Mouse (Mus musculus): Measurements from ENCODE around the gene Ccdc151.

DNA sequence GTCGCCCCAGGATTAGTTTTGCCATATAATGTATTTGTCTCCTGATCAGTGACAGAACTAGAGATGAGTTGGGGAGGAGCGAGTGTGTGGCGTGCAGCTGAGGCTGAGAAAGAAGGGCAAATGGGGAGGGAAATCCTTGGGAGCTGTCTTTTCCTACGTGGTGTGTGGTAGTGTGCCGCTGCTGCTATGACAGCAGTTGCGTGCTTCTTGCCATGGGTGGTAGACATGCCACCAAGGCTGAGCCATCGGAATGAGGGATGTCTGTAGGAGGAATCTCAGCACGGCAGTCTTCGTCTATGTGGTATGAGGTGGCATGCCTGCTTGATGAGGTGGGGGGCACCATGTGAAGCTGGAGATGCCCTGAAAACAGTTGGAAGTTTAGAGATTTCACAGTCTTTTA is 28.0 kb upstream of the Ccdc151 start:
- TF ChIP-seq POLR2A (IDR thresholded peaks at IDR 0.05; ENCODE audit: borderline replicate concordance, extremely low read depth, insufficient read depth, insufficient read length, poor library complexity, severe bottlenecking) (no peak), CTCF (IDR thresholded peaks at IDR 0.05; ENCODE audit: borderline replicate concordance, extremely low read depth, insufficient read depth, insufficient read length) (no peak)

All from brain, embryonic 14.5 days (tissue).